Mouse (Mus musculus): ENCODE measurements at regions not wholly inside any gene's neighbourhood (a gene's known extent, or its start where the extent isn't known, plus 50 kb on each side); places are given as distances from the start of the nearest gene placed in this dataset.

- intact Hi-C loops (cut with DNase I), result no loop called here
- DNase-seq (ENCODE audit: low spot score in 2 of 2), result no peak
Observed at GRCm38 (mm10) chr9:67118880-67119644, 69.9 kb upstream of the Tpm1 start.

- intact Hi-C loops (cut with DNase I), result no loop called here
- no peak for DNase-seq (ENCODE audit: low spot score in 2 of 2)
Observed at GRCm38 (mm10) chr9:67118429-67118828, 69.2 kb upstream of the Tpm1 start.

- intact Hi-C loops (cut with DNase I), result no loop called here
- no peak for DNase-seq (ENCODE audit: low spot score in 2 of 2)
Observed at GRCm38 (mm10) chr9:67117639-67118038, 68.4 kb upstream of the Tpm1 start.

DNA sequence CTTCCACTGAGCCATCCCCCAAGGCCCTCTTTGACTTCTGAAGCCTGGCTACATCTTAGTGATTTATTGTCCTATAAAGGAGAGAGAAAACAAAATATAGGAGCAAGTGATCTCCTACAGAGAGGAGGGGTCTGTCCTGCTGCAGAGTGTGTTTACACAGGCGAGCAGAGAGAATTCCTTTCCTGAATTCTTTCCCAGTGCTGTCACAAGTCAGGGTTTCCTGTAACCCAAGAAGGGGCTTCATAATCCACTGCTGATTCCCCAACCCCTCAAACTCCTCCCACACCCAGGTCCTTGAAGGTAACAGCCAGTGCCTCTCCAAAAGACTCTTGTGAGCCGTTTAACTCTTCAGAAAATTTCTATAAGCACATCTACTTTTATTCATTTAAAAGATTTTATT, 66.8 kb upstream of the Tpm1 start:
- intact Hi-C loops (cut with DNase I), result no loop called here
- no peak for DNase-seq (ENCODE audit: low spot score in 2 of 2)

DNA sequence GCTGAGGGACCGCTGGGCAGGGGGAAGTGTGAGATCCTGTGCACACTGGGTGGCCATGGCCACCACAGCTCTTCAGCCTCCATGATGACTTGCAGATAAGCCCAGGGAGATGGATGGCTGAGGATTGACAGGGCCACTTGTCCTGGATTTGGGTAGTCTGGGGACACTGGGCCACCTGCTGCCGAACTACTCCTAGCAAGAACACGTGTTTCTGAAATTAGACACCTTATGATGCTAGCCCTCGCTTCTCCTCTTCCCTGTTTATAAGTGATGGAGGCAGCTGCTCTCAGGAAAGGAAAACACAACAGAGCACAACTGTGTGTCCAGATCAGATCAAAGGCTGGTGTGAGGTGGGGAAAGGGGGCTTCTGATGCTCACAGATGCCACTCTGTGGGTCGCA, 64.9 kb upstream of the Tpm1 start:
- no peak for DNase-seq (ENCODE audit: low spot score in 2 of 2)
- intact Hi-C loops (cut with DNase I), result no loop called here

DNA sequence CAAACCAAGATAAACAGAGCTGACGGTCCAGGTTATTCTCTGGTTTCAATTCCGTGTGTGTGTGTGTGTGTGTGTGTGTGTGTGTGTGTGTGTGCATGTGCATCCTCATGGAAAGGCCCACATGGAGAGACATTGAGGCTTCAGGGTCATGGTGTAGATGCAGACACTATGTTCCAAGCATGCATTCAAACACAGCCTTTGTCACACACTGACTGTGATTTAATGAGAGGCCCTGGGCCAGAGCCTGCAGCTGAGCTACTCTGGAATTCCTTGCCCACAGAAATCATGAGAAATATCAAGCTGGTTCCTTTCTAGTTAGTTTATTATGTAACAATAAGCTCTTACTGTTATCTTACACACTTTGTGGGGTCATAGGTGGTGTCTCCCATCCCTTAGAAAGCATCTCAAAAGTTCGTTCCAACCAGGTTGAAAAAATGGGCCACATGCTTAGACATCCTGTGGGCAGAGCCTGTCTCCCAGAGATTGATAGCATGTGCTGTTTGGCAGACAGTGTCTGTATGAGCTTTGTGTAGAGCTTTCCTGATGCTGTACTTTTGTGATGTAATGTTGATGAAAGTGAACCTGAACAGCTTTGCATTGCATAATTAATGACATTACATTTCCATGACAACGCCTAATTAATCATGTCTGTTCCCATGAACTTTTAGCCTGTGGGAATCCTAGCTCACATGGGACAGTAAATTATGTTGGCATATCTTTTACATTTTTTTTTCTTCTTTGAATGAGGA, 62.8 kb upstream of the Tpm1 start:
- intact Hi-C loops (cut with DNase I), result no loop called here
- no peak for DNase-seq (ENCODE audit: low spot score in 2 of 2)

DNA sequence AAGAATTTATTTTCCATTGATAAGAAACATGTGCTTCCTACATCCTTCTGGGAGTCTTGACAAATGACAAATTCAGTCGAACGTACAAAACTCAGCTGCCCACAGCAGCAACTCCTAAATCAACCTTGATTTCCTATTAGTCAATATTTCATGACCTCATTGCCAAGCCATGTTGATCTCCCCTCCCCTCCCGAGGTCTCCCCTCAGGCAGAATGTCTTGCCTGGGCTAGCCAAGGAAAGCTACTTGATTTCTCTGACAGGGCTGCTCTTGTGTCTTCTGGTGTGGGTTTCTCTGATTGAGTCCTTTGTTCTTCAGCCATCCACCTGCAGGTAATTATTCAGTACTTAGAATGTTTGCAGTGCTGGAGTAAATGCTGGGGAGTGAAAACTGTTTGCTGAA, 58.7 kb upstream of the Tpm1 start:
- no peak for DNase-seq (ENCODE audit: low spot score in 2 of 2)
- intact Hi-C loops (cut with DNase I), result no loop called here

- intact Hi-C loops (cut with DNase I), result no loop called here
- no peak for DNase-seq (ENCODE audit: low spot score in 2 of 2)
Observed at GRCm38 (mm10) chr9:67105867-67106266, 56.7 kb upstream of the Tpm1 start.

GRCm38 (mm10) chr9:67105216-67105615, 56.0 kb upstream of the Tpm1 start:
- intact Hi-C loops (cut with DNase I), result no loop called here
- DNase-seq (ENCODE audit: low spot score in 2 of 2), result no peak

DNA sequence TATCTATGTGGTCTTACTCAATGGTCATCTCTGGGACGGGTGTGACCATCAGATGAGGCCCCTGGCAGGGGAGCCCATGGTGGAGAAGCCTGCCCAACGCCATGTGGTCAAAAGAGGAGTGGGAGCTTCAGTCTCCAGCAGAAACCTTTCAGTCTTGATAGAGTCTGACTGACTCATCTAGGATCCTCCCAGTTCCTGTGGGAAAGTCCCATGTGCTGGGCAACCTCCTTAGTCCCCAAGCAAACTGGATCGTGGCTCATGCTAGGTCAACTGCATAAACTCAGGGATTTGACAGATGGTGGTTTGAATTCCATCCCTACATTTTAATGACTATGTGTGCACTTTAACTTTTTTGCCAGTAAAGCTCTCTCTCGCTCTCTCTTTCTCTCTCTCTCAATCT, 55.4 kb upstream of the Tpm1 start:
- intact Hi-C loops (cut with DNase I), result no loop called here
- no peak for DNase-seq (ENCODE audit: low spot score in 2 of 2)

DNA sequence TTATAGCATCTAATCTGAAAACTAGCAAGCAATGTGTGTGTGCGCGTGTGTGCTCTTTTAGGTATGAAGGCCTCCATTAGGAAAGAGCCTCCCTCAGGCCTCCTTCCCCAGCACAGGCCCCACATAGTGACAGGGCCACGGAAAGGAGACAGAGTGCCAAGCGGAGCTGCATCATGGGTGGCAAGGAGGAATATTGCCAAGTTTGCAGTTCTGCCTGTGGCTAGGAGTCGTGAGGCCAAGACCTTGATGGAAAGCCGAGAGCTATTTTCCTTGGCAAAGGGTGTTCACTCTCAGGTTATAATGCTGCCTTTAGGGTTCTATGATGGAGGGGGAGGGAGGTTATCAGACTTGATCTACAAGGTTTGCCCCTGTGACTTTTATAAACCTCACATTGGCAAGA, 53.4 kb upstream of the Tpm1 start:
- DNase-seq (ENCODE audit: low spot score in 2 of 2), result no peak
- intact Hi-C loops (cut with DNase I), result no loop called here

GRCm38 (mm10) chr9:67099471-67099870, 50.3 kb upstream of the Tpm1 start:
- no peak for DNase-seq (ENCODE audit: low spot score in 2 of 2)
- intact Hi-C loops (cut with DNase I), result no loop called here
